Mouse (Mus musculus) monocyte, adult 5-6 weeks (primary cell): ENCODE measurements at regions not wholly inside any gene's neighbourhood (a gene's known extent, or its start where the extent isn't known, plus 50 kb on each side); places are given as distances from the start of the nearest gene placed in this dataset.

Experiments
- ATAC-seq: fragments of 153-309, 156-312 bp; replicated peaks from 2 replicates; pipeline ENCODE4 v1.8.0; 2017; ENCODE audit warnings: mild to moderate bottlenecking; ENCODE audit not compliant: low TSS enrichment, insufficient number of reproducible peaks, severe bottlenecking, poor library complexity, low FRiP score

DNA sequence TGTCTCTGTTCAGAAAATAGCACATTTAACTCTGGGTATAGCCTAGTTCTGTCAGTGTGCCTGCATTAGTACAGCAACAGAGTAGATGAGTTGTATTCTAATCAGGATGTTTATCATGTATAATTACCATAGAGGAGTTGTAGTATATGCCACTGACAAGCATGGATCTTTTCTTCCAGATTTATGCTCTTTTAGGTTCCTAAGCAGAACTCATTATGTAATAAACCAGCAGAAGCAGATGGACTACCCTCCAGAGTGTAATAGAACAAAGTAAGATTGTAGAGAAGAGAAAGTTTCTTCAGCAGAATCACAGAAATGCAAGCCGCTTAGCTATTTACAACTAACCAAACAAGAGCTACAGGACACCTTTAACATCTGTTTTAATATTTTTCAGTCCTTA is 517.2 kb upstream of the Epha5 start:
- no peak for ATAC-seq

DNA sequence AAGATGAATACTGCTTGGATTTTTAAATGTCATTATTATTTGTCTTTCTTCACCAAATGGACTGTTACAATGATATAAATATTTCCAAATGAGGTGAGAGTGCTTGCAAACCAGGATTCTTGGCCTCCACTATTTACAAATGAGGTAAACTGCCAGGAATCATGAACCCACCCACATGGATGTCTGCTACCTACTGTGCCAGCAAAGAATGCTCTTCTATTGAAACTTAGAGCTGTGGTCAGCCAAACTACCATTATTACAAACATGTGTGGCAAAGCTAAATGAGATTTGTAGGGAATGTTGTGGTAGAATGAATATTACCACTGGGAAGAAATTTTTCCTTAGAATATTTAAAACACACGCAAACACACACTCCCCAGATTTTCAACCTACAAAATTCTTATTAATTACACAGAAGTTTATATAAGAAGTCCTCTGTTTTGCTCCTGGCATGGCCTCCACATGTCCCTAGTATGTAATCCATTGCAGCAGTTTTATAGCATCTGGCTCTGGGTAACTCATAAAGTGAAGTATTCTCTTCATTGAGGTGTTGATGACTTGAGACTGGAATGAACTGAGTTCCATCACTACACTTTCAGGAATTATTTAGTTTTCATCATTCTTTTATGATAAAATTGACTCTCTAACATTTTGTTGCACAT is 500.6 kb upstream of the Epha5 start:
- no peak for ATAC-seq

DNA sequence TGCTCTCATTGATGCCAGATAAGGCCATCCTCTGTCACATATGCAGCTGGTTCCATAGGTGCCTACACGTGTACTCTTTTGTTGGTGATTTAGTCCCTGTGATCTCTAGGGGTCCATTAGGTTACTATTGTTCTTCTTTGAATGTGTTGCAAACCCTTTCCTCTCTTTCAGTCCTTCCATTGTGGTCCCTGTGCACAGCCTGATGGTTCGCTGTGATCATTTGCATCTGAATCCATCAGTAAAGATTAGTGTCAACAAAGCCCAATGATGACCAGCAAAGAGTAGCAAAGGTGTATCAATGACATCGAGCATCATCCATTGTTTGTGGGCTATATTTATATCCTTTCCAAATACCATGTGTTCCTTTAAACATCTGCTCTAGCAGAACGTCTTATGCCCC is 484.5 kb upstream of the Epha5 start:
- ATAC-seq: no peak

DNA sequence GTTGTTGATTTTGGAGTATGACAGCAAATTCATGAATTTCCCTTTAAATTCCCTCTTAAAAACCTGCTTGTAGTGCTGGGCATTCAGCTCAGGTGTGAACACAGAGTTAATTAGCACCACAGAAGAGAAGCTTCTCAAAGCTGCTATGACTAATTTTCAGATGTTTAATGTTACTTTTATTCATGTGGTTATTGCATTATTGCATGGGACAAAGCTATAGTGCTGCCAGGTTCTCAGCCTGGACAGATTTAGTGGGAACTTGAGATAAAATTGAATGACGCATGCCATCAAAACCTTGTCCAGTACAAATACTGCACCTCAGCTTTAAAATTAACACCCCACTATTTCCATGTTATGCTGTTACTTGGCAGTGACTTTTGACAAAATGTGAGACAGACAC is 480.4 kb upstream of the Epha5 start:
- ATAC-seq: no peak

DNA sequence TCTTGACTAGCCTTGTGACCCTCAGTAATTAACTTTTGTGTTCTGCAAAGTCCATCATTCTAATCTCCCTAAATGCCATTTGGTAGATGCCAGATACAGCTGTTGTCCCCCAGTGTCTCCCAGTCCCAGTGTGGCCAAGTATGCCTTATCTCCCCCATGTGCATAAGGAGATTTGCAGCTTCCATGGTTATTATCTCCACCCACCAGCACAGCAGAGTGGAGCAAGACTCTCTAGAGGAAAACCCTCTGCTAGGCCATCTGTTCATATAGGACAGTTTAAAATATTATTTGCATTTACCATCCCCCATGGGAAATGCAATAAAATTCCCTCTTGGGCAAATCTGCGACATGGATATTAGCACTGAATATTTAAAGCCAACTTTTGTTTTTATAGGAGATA is 436.4 kb upstream of the Epha5 start:
- ATAC-seq: no peak

DNA sequence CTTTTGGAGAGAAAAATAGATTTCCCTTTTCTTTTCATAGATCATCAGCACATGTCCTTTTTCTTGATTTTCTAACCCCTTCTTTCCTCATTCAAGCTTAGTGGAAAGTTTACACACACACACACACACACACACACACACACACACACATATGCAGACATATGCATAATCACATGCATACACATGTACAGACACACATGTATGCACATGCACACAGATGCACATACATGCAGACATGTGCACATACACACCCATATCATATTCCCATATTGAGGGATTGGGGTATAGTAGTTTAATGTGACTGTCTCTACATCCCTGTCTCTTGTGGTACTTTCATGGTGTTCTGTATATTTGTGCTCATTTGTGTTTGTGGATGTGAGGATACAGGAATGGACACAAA is 432.0 kb upstream of the Epha5 start:
- ATAC-seq: no peak

DNA sequence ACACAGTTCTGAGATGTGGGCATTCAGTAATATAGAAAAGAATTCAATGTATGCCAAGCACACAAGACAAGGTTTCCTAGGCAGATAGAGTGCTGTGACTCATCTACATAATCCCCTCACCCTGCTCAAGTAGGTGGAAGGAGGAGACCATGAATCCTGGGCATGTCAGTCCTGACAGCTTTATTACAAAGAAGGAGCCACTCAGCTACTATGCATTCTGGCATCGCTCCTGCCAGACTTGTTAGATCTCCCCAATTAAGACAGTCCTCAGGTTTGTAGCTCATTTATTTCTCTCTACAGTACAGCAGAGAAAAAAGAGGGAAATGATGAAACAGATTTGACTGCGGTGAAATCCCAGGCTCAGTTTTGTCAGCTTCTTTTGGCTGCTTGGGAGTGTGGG is 431.6 kb upstream of the Epha5 start:
- ATAC-seq: no peak

DNA sequence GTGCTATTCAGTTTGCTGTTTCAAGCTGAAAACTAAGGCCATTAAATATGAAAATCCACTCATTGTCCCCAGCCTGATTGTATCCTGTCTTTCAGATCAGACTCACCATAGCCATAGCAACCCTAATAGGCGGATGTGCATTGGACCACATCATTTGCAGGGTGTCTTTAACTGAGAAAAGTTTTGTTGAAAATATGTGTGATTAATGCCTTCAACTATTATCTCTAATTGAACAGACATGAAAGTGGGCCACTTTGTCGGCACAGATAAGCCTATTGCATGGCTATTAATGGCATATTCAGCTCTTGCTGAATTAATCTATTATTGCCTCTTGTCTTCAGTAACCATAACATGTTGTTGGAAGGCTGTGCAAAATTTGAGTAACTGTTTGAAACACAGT is 394.3 kb upstream of the Epha5 start:
- ATAC-seq: no peak

DNA sequence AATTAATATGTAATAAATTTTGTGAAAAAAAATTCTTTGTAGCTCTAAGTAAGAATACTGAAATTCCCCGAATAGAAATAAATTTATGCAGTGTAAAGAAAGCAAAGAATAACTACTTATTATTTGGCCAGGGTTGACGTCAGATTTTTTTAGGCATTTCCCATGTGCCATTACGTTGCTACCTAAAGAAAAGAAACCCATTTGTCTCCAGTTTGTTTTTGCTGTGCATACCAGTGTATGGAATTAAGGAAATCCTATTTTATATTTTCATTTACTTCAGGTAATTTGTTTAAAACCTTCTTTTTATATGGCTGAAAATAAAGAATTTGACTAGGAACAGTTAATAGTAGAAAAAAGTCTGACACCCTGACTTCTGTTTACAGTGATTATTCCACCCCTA is 393.7 kb upstream of the Epha5 start:
- no peak for ATAC-seq

DNA sequence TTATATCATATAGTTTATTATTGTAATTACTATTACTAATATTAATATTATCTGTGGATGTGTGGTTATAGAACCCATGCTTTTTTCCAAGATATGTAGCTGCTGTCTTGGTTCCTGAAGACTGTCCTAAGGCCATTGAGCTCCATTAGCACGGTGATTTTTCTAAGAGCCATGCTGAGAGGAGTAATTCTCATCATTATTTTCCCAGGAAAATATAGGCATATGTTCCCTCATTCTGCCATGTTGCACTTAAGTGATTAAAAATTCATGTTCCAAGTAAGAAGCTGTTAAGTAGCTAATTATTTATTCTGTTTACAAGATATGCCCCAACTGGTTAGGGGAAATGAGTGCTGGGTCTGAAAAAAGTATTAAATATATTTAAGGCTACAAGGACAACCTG is 345.4 kb upstream of the Epha5 start:
- ATAC-seq: no peak

DNA sequence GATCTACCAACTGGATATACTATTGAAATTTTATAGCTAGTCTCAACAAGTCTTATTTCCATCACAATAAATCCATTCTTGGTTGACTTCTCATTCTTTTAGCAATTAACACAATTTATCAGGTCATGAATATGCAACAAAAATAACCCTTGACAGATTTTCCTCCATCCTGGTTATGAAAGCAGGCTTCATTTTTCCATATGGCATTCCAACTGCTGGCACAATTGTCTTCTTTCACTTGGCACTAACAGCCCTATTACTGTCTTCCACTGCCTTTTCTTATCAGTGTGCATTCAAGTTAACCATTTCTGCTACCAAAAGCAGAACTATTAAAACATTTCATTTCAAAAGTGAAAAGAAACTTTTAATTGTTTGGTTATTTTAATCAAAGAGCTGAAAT is 334.9 kb upstream of the Epha5 start:
- no peak for ATAC-seq

DNA sequence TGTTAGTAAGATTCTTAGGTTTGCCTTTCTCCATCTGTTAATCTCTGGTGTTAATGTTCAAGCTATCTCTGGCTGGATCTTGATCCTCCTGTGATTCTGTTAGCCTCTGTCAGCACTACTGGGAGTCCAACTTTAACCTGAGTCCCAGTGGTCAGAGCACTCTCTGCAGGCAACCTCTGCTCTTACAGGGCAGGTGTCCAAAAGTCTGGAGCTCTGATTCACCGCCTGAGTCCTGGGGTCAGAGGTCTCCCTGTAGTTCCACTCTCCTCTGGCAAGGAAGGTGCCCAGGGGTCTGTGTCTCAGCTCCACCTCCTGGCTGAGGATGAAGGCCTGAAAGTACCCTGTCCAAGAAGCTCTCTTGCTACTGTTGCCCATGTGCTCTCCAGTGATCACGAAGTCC is 288.3 kb upstream of the Epha5 start:
- ATAC-seq: no peak

DNA sequence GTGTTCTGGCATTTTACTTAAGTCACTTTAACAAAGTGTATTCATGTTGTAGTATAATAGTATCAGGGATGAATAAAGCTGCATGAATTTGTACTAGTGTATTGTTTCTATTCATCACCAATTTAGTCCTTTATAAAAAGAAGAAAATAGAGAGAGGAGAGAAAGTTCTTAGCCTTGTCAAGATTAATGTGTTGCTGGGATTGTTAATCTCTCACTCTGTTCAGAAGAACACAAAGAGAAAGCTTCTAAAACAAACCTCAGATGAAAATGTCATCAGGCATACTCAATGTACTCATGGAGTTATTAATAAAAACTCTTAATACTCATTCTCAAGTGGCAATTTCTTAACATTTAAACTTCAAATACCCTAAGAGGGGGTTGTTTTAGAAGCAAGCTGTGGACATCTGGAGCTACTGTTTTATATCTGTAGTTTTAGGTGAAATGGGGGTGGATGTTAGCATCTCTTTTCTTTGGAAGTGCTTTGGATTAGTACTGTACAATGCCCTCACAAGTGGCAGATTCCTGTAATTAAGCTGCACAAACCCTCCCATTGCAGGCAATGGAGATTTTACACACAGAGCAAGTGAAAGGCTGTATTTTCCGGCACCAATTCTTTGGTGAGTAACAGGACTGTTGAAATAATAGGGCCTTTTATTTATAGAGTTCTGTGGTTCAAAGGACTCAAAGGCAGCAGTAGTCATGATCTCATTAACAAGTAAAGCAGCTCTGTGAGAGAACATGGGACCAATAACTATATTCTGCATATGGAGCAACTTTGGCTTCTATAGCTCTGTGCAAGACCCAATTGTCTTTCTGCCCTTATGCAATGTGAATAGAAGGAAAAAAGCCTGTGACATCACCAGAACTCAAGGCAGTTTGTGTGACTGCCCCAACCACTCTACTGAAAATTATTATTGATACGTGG is 273.4 kb upstream of the Epha5 start:
- no peak for ATAC-seq

DNA sequence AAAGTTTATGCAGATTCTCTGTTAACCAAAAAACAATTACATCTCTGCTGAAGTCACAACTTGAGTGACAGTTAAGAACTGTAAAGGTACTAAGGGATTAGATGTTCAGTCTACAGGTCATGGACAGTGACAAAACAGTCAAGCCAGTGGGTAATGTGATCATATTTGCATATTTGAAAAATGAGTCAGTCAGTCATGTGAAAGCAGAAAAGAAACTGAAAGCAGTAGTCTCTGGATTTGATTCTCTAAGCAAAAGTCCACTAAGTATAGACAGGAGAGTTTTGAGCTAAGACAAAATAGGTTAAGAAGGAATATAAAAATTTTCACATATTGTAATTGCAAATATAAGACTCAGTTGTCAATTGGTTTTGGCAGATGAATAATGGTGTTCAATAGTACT is 270.4 kb upstream of the Epha5 start:
- ATAC-seq: no peak

DNA sequence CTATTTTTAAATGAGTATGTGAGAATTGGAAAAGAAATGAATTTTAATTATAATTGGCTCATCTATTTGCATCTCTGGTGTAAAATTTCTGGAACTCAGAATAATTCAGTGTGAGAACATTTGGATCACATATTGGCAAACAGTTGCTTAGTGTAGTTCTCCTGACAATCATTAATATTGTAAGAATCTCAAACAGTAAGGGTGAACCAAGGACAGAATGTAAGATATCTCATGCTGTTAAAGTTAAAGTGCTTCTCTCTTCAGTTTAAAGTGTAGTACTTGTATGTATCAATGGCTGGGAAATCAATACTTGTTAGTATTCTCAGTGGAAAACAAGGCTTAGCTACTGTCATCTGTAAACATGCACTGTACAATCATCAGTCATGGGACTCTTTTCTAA is 238.0 kb upstream of the Epha5 start:
- ATAC-seq: no peak

DNA sequence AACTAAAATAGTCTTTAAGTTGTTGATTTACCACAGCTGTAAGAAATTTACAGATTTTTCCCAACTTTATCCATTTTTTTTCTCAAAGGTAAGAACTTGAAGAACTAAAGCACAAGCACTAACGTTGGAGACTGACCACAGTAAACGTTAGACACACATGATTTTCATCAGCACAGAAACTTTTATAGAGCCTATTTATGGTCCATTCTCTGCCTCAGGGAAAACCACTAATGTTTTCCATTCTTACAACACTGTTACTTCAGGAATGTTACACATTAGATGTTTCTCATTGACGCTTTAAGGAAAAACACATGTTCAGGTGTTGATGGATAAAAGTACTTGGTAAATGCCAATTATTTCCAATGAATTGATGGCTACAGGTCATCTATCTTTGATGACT is 218.3 kb upstream of the Epha5 start:
- ATAC-seq: no peak

DNA sequence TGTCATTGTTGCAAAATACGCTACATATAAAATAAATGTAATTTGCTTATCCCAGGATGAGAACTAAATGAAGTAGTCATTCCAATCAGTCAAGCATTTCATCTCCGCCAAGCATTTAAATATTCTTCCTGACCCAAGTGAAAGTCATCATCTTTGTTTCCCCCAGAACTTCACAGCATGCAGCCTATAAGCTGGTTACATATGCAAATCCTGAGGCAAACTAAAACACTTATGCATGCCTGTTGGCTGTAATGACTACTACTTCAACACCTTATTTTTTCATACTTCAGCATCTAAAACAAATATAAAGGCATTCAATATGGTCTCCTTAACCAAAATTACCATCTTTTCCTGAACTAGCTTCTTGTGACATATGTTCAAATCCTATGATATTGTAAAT is 215.7 kb upstream of the Epha5 start:
- ATAC-seq: no peak

DNA sequence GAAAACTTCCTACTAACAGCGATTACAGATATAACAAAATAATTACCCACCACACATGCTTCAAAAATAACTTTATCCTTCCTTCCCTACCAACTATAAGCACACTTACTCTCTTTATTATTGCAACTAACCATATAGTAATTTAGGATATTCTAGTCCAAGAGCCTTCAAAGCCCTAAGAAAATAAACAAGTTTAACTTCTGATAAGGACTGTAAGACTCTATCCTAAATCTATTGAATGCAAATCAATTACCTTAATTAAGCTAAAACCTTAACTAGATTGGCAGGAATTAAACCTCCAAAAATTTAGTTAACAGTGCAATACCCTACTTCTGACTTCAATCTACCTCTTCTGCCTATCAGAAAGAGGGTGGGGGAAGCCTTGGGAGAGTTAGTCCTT is 201.0 kb upstream of the Epha5 start:
- ATAC-seq: no peak

DNA sequence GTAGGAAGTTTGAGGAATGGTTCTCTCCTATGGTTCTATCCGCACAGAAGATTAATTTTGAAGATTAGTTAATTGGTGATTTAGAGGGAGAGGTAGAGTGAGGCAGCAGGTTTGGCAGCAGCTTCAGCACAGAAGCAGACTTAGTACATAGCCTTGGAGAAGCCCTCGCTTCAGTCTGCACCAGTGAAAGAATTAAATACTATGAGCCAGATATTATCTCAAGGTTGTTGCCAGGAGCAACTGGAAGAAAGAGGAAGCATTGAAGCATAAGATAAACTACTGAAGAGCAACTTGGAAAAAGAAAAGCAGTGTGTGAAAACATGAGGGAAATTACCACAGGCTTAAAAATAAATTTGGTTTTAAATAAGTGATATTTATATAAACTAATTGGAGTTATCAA is 191.5 kb upstream of the Epha5 start:
- no peak for ATAC-seq

DNA sequence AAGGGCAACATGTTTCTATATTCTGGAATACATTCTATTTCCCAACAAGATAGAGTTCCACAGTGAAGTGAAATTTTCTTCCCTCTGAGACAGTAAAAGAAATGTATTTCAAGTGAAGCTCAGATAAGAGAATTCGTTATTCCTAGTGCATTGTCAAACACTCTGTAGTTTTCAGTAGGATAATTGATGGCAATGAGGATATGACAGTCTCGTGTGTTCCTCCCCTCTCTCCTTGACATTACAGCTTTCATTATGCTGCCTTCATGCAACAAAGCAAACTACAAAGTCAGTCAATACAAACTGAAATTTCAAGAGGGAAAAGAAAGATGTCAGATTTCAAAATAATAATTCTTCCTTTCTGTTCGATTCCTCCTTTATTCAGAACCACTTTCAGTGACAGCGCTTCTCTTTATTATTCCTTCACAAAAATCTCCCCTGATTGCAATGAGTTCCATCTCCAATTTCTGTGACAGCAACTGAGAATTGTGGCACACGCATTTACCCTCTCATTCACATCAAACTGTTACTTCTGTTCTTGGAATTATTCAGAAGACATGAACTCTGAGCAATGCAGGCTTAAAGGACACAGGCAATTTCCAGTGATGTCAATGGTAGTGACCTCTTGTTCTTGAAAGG is 148.2 kb upstream of the Epha5 start:
- ATAC-seq: no peak
